Mouse (Mus musculus) left cerebral cortex, postnatal 10 days (tissue): Measurements from ENCODE around the gene 2210010C04Rik. TPM values are rescaled to one million over a fixed set of nuclear protein-coding genes. Genes with fewer than 3 reads are reported as not detected.
"Not testable (repeated sequence)": the region's sequence is repeated elsewhere in the genome, so short reads cannot be mapped to it uniquely, and the experiment has no call there.

Experiments used
- DNase-seq, 2 experiments: peaks; one replicate each; pipeline ENCODE4 v3.0.0; 2021 to 2022; ENCODE audit warnings: low spot score in 2 of 2, mixed read lengths in 1 of 2; ENCODE audit errors: extremely low spot score in 1 of 2
- intact Hi-C: fragments of 180-260 bp; cut with DNase I; formaldehyde crosslinking; loops from one replicate; pipeline ENCODE4 v1.15.1; 2025
- total RNA-seq, 2 experiments: library from RNA; stranded (reverse); gene quantifications; 2 replicates each; pipeline ENCODE4 v1.2.3; 2021

The 2210010C04Rik gene
- total RNA-seq, 2 experiments from 2014 or later: not detected

- DNase-seq: no peak
Observed at GRCm38 (mm10) chr6:41027053-41027452, 8.3 kb downstream of the 2210010C04Rik start.

GRCm38 (mm10) chr6:41025873-41026650 is 9.2 kb downstream of the 2210010C04Rik start:
- DNase-seq: no peak
- intact Hi-C loops: no loop called here

More at GRCm38 (mm10) chr6:41027053-41027452, 8.3 kb downstream of the 2210010C04Rik start:
- intact Hi-C loops: no loop called here

DNA sequence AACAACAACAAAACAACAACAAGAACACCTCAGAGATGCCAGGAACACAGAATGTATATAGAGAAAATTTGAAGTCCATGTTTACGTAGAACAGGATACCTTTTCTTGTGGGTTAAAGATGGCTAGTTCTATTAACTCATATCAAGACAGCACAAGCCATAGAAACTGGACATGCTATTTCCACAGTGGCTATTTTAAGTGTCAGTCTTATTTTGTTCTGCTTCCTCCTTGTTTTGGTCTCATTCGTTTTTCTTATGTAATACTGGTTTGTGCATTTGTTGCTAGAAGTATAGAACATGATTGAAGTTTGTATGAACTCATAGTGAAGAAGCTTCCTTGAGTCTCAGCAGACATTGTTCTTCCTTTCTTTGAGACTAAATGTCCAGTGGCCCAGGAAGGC is 16.2 kb downstream of the 2210010C04Rik start:
- no peak for DNase-seq
- intact Hi-C loops: no loop called here

DNA sequence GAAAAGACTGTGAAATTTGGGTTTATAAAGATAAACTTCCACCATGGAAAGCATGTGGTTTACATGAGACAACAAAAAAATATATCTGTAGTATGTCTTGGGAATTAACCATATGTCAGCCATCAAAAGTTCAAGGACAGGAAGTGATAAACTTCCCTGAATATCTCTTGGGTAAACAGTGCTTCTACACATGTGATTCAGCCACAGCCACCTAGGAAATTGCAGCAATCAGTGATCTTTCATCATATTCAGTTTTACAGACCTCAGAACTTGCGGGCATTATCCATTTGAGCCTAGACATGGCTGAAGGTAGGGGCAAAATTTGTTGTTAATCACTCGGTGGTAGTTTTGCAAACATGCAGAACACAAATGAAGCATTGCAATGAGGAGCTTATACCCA is 16.7 kb downstream of the 2210010C04Rik start:
- no peak for DNase-seq
- intact Hi-C loops: no loop called here

- DNase-seq: no peak
- intact Hi-C loops: no loop called here
Observed at GRCm38 (mm10) chr6:41015065-41015464, 20.2 kb downstream of the 2210010C04Rik start.

DNA sequence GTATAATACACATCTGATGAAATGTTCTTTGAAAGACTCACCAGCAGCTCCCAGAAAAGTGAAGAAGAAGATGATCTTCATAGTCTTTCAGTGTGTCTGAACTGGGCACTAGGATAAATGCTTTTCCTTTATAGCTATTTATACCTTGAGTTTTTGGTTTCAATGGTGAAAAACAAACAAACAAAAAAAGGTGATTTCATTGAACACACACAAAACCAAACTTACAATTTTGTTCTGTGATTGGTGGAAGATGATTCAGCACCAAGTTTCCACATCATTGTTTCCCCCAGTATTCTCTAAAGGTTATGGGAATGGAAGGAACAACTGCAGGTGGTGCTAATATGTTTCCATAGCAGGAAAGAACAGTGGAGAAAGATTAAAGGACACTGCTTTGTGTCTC is 35.9 kb downstream of the 2210010C04Rik start, which contains the start of gene Gm2663:
Gene Gm2663 (minus strand): TSS at position 101 of the 400 bp plus-strand sequence.
- intact Hi-C loops, DNase-seq: not testable (repeated sequence)

Other genes starting within 250 kb of the 2210010C04Rik start
- not detected for gene Moxd2, start 148.0 kb downstream of the 2210010C04Rik start, total RNA-seq
- not detected for gene Prss58, start 135.1 kb downstream of the 2210010C04Rik start, total RNA-seq
- gene 1700074P13Rik, start 95.0 kb downstream of the 2210010C04Rik start, total RNA-seq: not detected
- gene Gm4744, start 83.6 kb downstream of the 2210010C04Rik start, total RNA-seq: not detected
- not detected for gene 1810009J06Rik, start 70.8 kb downstream of the 2210010C04Rik start, total RNA-seq
- gene Gm2663, start 36.0 kb downstream of the 2210010C04Rik start, total RNA-seq: not detected